Mouse (Mus musculus): ENCODE results near the gene Odf3l1. TPM values are rescaled to one million over a fixed set of nuclear protein-coding genes. Genes with fewer than 3 reads are reported as not detected.

The Odf3l1 gene
- polyA plus RNA-seq (2012; rRNA removed): 2.1 and 4.2 TPM in 2 replicates

GRCm38 (mm10) chr9:56864216-56864729 is at the start of gene Odf3l1:
Gene Odf3l1 (minus strand): TSS chr9:56864679.

GRCm38 (mm10) chr9:56864832-56865231 is 353 bp upstream of the Odf3l1 start, which contains the start of gene Cspg4:
Gene Cspg4 (plus strand): TSS chr9:56865033.

Other genes starting within 250 kb of the Odf3l1 start
- gene Lingo1, start 68.2 kb downstream of the Odf3l1 start, polyA plus RNA-seq (2012; rRNA removed): 1.7 TPM in 2 replicates
- 21.3 and 24.9 TPM in 2 replicates for gene Cspg4, start 354 bp upstream of the Odf3l1 start, polyA plus RNA-seq (2012; rRNA removed)
- 10.7 and 11.0 TPM in 2 replicates for gene Snx33, start 63.7 kb upstream of the Odf3l1 start, polyA plus RNA-seq (2012; rRNA removed)
- 268 and 290 TPM in 2 replicates for gene Imp3, start 72.8 kb upstream of the Odf3l1 start, polyA plus RNA-seq (2012; rRNA removed)
- gene Snupn, start 86.2 kb upstream of the Odf3l1 start, polyA plus RNA-seq (2012; rRNA removed): 3.6 and 4.6 TPM in 2 replicates
- gene Ptpn9, start 130.2 kb upstream of the Odf3l1 start, polyA plus RNA-seq (2012; rRNA removed): 49.5 and 57.0 TPM in 2 replicates
- gene Sin3a, start 207.4 kb upstream of the Odf3l1 start, polyA plus RNA-seq (2012; rRNA removed): 45.3 and 68.3 TPM in 2 replicates

Measured in colon, adult 2 months (tissue).